Mouse (Mus musculus) gastrocnemius, adult 18-20 months (tissue): ENCODE measurements around the gene Tshr. TPM values are rescaled to one million over a fixed set of nuclear protein-coding genes. Genes with fewer than 3 reads are reported as not detected.
"Not testable (repeated sequence)": the region's sequence is repeated elsewhere in the genome, so short reads cannot be mapped to it uniquely, and the experiment has no call there.

Source experiments
- DNase-seq: peaks from one replicate; pipeline ENCODE4 v3.0.0; 2021; ENCODE audit warnings: low spot score
- total RNA-seq, 2 experiments: library from RNA; stranded (reverse); gene quantifications; 2 replicates each; pipeline ENCODE4 v1.2.3; 2021

Tshr gene
- total RNA-seq, 2 experiments from 2014 or later: 0.64 to 1.7 TPM

DNA sequence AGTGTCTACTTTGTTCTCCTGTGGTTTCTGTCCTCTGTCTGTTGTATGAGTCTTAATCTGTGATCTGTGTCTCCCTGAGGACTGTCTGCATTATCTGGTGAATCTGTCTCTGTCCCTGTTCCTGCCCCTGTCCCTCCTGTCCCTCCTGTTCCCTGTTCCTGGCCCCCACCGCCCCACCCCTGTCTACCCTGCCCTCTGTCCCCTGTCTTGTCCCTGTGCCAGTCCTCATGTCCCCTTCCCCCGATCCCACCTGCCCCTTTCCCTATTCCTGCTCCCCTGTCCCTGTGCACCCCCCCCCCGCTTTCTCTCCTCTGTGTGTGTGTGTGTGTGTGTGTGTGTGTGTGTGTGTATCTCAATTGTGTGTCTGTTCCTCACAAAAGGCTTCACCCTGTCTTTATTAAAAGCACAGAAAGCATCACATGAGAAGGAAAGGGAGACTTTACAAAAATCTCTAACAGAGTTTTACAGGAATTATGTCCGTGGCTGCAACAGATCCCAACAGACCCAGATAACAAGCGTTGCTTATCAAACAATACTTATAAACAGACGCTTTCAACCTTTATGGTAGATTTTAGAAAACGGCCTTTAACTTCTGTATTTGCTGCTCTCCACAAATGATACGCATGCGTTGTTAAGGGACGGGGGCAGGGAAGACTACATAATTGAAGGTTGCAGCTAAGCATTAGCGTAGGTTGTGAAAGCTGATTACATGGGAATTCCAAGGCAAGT, 111.3 kb downstream of the Tshr start:
- no peak for DNase-seq

DNA sequence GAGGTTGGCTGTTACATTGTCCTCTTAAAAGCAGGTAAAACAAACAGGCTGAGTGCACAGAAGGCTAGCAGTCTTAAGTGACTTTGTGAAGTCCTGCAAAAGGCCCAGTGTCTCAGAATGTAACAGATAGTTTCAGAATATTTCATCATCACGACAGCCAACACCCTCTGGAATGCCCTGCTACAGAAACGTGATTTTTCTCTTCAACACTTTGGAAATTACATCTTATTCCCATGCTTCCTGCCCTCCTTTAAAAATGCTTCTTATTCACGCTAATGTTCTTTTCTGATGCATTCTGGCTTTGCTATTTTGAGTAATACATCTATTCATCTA, 111.8 kb downstream of the Tshr start:
- no peak for DNase-seq

DNA sequence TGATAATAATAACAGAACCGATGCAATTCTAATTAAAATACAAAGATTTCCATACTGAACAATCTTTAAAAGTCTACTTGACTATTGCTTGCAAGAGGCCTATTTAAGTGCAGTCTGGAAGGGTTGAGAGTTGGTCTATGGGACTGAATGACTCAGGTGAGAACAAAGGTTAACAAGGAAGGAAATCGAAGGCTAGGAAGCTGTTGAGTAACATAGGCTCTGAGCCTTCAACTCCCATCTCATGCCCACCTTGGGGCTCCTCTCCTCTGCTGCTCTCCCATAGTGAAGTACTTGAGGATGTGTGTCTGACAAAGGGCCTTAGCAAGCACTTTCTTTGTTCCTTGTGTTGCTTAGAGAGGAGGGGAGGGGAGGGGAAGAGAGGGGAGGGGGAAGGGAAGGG, 116.1 kb downstream of the Tshr start:
- no peak for DNase-seq

DNA sequence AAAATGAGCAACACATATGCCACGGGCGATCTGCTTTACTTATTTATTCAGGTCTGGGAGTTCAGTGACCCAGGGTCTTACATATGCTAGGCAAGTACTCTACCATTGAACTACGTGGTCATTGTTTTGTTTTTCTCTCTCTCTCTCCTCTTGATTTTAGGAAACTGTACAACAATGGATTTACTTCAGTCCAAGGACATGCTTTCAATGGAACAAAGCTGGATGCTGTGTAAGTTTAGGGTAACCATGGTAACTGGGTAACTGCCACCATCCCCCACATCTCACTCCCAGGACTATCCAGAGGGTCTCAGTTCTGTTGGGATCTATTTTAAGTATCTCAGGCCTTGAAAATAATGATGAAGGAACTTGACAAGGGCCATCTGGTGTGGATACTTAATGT, 127.4 kb downstream of the Tshr start:
- no peak for DNase-seq

DNA sequence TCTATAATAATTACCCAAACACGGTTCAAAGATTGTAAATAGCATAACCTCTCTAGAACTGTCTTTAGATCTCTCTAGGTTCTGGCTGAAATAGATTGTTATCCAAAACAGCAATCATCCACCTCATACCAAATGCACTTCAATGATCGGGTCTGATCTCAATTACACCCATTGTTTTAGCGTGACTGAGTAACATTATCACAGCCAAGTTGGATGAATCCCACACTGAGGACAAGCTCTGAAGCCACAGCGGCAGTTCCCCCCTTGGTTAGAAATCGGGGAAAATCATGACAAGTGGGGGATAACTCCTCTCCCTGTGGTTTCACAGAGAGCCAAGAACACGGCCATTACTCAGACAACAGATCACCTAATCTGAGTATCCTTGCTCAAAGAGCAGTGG, 129.6 kb downstream of the Tshr start:
- DNase-seq: no peak

DNA sequence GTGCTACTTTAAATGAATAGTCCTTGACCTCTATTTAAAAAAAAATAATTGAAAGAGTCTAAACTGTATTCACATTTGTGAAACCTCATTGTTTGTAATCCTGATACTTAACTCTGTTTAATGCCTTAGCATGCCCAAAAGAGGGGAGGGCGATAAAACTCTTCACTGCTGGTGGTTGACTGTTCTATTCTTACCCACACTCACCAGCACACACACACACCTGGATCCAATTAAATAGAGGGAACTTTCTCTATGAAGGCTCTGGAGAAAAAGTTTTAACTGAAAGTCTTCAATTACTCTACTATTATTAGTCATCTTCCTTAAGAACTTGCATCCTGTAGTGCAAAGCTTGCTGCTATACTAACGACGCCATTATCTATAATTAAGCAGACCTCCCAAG, 133.4 kb downstream of the Tshr start:
- no peak for DNase-seq

DNA sequence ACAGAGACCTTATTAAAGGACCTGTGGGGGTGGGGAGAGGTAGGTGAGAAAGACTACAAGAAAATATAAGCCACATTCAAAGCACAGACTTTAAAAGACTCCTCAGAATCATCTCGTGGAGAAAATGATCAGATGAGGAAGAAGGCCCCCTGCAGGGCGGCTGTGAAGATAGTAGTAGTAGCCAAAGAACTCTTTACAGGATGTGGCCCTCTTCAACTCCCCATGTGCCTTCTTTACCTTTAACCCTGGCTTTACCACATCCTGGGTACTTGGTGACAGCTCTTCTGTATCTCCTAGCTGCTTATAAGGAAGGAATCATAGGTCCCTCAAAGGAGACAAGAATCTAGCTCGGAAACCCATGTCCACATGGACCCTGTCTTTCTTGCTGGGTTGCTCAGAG, 139.3 kb downstream of the Tshr start:
- DNase-seq: no peak

DNA sequence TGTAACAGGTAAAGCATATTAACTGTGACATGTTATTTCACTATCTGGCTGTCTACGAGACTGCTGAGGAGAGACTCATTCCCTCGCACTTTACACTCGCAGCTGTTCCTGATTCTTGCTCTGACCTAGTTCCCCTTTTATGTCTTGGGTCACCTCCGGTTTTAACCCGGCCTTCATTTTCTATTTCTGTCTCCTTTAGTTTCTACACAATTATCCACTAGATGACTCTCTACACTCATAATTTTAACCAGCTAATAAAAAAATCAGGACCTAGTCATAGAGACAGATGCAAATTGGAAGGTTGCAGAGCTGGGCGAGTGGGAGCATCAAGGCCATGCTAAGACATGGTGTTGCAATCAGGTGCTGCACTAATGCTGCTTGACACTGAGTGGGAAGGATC, 150.2 kb downstream of the Tshr start:
- DNase-seq: peak; percentile 15

DNA sequence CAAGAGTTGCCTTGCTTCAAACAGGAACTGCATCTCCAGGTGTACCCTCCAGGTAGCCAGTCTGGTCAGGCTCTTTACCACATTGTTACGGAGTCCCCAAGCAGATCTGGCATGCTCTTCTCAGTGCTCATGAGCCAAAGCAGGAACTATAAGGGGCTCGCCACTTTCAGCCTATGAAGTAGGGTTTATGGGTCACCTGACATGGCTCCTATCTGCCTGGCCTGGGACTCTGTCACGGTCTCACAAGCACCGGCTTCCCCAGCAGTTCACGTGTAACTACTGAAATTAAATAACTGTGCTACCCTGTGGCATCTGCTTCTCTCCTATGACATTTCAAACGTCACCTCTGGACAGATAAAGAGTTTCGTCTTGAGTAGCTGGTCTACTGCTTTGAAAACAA, 155.8 kb downstream of the Tshr start:
- no peak for DNase-seq

DNA sequence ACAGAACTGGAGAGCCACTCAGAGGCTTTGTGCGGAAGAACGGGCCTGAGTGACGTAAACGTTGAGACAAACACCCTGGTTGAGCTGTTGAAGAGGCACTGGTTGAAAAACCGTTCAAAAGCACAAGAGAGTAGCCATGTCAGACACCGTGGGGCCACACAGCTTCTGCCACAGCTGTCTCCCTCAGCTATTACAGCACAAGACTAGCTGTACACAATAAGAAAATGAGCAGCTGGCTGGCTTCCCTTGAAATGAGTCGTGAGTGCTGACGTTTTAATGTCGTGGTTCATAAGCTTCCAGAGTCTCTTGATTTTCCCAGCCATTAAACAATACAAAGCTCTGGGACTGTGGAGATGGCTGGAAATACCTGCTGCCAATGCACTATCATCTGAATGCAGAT, 165.1 kb downstream of the Tshr start:
- no peak for DNase-seq

DNA sequence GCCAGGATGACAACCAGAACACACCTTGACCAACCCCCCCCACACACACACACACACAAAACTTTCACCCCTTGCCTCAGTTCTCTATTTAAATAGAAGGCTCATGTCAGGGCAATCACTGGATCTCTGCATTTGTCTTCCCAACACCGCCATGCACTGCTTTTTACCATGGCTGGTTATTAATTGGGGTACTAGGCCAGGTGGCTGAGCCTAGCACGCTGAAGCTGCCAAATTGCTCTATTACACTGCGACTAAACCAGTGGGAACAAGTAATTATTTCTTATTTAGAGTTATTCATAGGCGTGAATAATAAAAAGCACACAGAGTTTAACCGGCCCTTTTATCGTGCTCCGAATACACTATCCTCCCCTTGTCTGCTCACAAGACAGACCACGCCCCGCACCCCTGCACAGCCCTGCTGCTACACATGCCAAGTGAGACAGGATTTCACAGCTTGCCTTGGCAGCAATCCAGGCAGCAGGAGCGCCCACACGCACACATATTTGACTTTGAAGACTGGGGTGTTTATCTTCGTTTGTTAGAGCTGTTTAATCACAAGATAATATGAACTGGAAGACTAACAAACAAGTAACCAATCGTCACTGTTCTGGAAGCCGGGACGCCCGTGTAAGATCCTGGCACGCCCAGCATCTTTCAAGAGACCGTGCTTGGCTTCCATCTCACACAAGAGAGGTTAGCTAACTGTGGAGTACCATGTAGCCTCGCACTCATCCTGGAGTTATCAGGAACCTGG, 167.6 kb downstream of the Tshr start:
- peak; percentile 24 for DNase-seq

DNA sequence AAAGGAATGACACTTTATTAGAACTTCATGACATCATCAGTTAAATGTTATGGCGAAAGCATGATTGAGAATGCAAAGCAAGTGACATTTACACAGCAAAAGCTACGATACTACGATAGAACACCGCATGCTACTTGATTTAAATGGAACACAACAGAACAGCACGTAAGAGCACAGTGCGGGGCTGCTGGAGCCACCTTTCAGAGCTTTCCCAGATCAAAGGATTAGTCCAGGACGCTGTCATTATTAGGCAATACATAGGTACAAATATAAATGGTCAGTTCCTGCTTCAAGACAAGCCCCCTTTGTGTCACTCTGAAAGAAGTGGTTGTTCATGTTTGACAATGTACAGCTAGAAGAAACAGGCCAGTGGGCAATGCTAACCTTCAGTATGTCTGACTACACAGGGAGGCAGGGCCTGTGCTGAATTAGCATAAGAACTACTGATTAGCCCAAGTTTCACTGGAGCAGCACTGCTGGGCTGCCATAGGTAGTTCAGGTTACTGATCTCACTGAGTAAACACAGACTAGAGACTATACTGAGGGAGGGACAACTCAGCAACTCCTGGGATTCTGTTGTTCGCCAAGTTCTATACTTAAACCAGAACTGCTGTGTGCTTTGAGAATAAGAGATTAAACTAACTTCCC, 173.1 kb downstream of the Tshr start:
- not testable (repeated sequence) for DNase-seq

DNA sequence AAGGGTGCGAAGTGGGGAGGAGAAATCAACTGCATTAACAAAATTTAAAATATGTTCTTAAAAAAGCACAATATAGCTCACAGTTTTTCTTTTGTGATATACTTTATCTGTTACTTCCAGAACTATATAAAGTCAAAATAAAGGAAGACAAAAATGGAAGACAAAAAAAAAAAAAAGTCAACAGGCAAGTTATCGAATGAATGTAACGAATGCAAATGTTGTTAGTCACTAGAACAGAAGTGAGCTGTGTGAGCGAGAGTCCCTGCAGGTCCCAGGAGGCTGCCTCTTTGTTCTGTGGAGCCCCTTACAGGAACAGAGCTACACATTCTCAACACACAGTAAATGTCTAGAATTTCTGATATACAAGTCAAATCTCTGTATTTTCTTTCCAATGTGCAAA, 173.8 kb downstream of the Tshr start:
- DNase-seq: not testable (repeated sequence)

DNA sequence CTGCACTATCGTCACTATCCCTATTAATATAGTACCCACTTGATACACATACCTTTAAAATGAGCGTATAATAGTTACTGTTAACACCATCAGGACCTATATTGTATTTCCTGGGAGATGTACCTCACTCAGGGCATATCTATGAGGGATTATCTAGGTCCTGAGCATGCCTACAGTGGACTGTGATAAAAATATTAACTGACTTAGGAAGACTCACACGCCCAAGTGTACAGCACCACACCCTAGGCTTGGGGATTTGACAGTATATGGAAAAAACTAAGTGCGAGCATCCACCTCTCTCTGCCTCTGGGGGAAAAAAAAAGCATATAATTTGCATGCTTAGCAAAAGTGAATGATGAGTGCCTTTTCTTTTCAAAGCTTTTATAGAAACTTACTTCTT, 182.8 kb downstream of the Tshr start:
- DNase-seq: no peak

DNA sequence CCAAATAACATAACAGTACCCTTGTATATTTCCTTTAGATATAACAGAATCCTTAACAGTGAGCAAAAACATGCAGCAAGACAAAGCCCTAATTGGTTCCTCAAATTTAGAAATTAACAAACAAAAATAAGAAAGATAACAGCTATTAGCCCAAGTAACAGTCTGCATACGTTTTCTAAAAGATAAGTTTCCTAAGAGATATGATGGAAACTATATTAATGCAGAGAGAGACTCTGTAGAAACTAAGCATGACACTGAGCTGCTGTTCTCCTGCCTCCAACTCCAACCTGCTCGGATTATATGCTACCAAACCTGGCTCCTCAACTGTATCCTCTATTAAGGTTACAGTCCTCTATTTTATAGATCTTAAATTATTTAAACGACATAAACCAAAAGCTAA, 184.9 kb downstream of the Tshr start:
- no peak for DNase-seq

DNA sequence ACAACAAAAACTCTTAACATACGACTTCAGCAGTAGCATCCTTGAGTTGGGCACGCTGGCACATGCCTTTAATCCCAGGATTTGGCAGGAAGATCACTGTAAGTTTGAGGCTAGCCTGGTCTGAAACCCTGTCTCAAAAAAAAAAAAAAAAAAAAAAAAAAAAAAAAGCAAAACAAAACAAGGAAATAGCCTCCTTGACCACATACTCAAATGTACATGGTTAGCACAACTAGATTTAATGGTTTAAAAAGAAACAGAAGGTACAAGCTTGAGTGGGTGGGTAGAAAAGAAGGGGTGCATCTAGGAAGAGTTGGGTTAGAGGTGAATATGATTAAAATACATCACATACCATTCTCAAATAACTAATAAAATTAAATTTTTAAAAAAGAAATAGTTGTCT, 187.3 kb downstream of the Tshr start:
- DNase-seq: no peak

DNA sequence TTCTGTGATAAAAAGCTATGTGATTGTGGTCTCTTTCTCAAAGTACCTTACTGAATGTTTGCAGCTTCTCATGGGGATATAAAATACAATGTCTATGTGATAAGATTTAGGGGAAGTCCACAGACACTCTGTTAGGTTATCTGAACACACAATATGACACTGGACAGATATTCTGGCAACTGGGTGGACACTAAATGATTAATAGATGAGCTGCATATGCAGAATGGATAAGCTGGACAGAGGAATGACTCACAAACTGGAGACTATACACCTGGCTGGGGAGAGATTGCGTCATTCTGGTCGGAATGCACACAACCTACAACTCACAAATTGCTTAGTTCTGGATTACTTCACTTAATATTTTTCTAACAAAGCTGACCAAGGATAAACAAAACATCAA, 195.3 kb downstream of the Tshr start:
- no peak for DNase-seq

DNA sequence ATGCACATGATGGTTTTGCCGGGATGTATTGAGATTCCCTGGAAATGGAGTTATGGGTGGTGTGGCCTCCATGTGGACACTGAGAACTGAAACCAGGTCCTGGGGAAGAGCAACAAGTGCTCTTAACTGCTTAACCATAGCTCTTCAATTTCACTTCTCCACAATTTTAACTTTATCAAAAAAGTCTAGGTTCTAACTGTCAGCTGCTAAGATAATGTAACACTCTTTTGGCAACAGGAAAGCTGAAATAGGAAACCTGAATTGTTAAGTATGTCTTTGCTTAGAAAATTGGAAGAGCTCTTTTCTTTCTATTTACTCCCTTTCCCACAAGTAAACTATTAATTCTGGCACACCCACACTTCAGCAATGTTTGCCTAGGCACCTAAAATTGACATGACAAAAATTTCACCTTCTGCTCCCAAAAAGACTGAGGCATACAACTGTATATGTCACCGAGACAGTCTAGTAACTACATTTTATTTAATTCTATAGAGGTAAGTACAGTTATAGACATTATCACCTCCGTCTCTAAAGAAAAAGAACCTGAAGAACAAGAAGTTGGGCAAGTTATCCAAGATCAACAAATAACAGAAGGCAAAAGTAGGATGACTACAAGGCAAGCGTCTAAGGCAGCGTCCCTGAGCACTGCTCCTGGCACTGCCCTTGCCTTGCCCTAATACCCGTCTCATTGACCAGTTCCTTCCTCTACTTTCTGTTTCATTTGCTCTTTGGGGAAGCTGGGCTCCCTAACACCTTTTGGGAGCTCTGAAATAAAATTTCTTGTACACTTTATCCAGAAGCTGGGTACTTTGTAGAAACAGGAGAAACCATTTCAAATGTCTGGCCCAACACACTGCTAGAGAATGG, 197.1 kb downstream of the Tshr start:
- no peak for DNase-seq

DNA sequence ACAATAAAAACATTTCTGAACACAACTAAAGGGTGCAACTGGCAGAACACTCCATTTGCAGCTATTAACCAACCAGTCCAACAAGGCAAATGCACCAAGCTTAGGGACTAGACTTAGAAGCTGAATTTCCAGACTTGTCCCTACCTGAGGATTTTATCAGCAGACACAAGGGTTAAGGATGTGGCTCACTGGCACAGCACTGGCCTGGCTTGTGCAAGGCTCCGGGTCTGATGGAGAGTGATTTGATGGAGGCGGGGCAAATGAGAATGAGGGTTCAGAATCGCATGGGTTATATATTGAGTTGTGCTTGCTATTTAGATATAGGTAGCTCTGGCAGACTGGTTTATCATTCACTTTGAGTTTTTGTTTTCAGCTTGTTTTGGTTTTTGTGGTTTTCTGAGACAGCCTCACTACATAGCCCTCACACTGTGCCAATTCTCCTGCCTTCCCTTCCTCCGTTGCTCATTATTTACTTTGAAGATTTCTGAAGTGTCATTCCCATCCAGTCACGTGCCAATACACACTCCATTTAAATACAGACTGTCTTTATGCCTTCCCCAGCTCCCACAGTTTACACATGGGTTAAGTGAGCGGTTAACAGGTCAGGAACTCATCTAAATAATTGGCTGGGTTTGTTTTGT, 198.1 kb downstream of the Tshr start:
- DNase-seq: no peak

DNA sequence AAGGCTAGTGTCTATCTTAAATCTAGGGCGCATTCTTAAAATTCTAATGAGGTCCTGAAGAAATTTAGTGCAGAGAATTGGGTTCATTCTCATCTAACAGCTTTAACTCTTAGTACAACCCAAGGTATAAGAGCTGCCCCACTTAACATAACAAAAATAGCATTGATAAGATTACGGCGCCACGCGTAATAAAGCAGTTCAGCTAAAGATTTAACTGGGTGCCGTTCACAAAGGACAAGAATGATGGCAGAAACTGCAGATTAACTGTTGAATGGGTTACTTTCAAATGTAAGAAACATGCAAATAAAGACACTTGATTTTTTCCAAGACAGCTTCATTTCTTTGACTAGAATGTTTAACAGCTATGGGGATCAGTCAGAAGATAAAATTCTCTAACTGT, 199.0 kb downstream of the Tshr start:
- no peak for DNase-seq

DNA sequence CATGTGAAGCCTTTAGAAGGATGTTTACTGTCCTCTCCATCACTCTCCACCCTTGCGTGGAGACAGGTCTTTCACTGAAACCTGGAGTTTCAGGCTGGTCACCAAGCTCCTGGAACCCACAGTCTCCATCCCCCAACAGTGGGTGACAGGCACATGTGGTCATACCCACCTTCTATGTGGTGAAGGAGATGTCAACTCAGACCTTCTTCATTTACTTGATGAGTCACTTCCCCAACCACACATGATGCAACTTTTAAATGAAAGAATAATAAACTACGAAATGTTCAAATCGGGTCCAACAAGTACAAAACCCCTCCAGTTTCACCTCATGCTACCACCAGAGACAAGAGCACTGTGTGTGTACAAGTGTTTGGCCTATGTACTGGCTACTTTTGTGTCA, 200.8 kb downstream of the Tshr start:
- no peak for DNase-seq
